Mouse (Mus musculus): Measurements from ENCODE around the gene Tmpo.

GRCm38 (mm10) chr10:91166890-91167289, 14.2 kb downstream of the Tmpo start:
- TF ChIP-seq CTCF (IDR thresholded peaks at IDR 0.05) (peak; percentile 88), EP300 (IDR thresholded peaks at IDR 0.05) (no peak)

All from lung, postnatal 0 days (tissue).